Mouse (Mus musculus) testis, adult 2 months (tissue): ENCODE results near the gene Crabp2. TPM values are rescaled to one million over a fixed set of nuclear protein-coding genes. Genes with fewer than 3 reads are reported as not detected.

ENCODE experiments used
- H3K27ac ChIP-seq: fragments of 200-500 bp; 2 replicates; pipeline ENCODE4 v1.5.1; 2012; ENCODE audit warnings: low read depth, low read length; ENCODE audit not compliant: control insufficient read depth, insufficient read depth
- H3K27me3 ChIP-seq: fragments of 200-500 bp; 2 replicates; pipeline ENCODE4 v1.6.1; 2012; ENCODE audit warnings: mild to moderate bottlenecking, low read length, moderate library complexity; ENCODE audit not compliant: control insufficient read depth, insufficient read depth
- H3K36me3 ChIP-seq: fragments of 200-500 bp; 2 replicates; pipeline ENCODE4 v1.6.1; 2012; ENCODE audit warnings: mild to moderate bottlenecking, low read length; ENCODE audit not compliant: control insufficient read depth, insufficient read depth
- H3K4me1 ChIP-seq: fragments of 200-500 bp; 2 replicates; pipeline ENCODE4 v1.6.1; 2012; ENCODE audit warnings: low read length; ENCODE audit not compliant: control insufficient read depth, insufficient read depth
- H3K4me3 ChIP-seq: fragments of 200-500 bp; 2 replicates; pipeline ENCODE4 v1.5.1; 2012; ENCODE audit warnings: low read depth, mild to moderate bottlenecking, low read length, moderate library complexity, mixed read lengths; ENCODE audit not compliant: control insufficient read depth
- CTCF ChIP-seq: fragments of 200-500 bp; IDR thresholded peaks from 2 replicates; pipeline ENCODE4 v1.5.1; 2012; ENCODE audit warnings: low read depth, mild to moderate bottlenecking, inconsistent platforms, low read length, moderate library complexity; ENCODE audit not compliant: control insufficient read depth, insufficient read depth, insufficient replicate concordance
- POLR2A ChIP-seq: fragments of 200-500 bp; IDR thresholded peaks from 2 replicates; pipeline ENCODE4 v1.6.1; 2012; ENCODE audit warnings: low read depth, mild to moderate bottlenecking, inconsistent platforms, low read length, moderate library complexity; ENCODE audit not compliant: control insufficient read depth
- polyA plus RNA-seq: library from polyadenylated mRNA; depleted of rRNA; stranded (reverse); fragments of >200 nt; gene quantifications from 2 replicates; pipeline ENCODE4 v1.2.3, GENCODE M21; 2012

Gene Crabp2
- polyA plus RNA-seq, 1 experiment, result 0.26 TPM

GRCm38 (mm10) chr3:87959371-87959770 is 10.9 kb downstream of the Crabp2 start:
- H3K27ac ChIP-seq, result no peak overlapping the region
- TF ChIP-seq CTCF (no peak), POLR2A (no peak)
- no peaks in the 10 kb centered on the region for H3K36me3 ChIP-seq
- no peak overlapping the region for H3K4me3 ChIP-seq
- H3K27me3 ChIP-seq, result no peaks in the 10 kb centered on the region; the same call in 1 of the 2 replicates
- peaks cover 7% of the 10 kb centered on the region for H3K4me1 ChIP-seq

GRCm38 (mm10) chr3:87960191-87960585 is 11.7 kb downstream of the Crabp2 start:
- Histone ChIP-seq H3K4me3 (peak overlapping the region; percentile 64), H3K4me1 (peaks cover 7% of the 10 kb centered on the region), H3K27ac (no peak overlapping the region), H3K27me3 (no peaks in the 10 kb centered on the region; the same call in 1 of the 2 replicates), H3K36me3 (no peaks in the 10 kb centered on the region)
- TF ChIP-seq CTCF, result no peak
- TF ChIP-seq POLR2A, result no peak

DNA sequence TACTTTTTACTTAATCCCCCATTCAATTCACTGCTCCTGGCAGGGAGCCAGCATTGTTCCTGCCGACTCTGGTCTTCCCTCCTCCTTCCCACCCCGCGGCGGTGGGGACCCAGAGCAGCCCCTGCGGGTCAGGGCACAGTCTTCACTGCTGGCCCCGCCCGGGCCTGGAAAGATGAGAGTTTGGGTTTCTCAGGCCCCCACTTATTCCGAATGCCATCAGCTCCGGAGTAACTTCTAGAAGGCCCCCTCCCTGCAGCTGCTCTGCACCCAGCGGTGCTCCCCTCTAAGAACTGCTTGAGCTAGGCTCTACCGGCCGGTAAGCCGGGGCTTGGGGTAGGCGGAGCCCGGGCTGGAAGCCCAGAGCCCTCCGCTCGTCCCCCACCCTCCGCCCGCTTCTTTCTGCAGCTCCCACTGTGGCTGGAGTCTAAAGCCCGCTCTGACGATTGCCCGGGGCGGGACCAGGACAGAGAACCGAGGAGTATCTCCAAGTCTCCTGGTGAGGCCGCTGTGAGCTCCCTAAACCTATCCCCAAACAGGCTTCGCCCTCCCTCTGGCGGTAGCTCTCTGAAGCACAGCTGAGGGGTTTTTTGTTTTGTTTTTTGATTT is 12.2 kb downstream of the Crabp2 start:
- no peak overlapping the region for H3K27ac ChIP-seq
- peaks cover 7% of the 10 kb centered on the region for H3K4me1 ChIP-seq

DNA sequence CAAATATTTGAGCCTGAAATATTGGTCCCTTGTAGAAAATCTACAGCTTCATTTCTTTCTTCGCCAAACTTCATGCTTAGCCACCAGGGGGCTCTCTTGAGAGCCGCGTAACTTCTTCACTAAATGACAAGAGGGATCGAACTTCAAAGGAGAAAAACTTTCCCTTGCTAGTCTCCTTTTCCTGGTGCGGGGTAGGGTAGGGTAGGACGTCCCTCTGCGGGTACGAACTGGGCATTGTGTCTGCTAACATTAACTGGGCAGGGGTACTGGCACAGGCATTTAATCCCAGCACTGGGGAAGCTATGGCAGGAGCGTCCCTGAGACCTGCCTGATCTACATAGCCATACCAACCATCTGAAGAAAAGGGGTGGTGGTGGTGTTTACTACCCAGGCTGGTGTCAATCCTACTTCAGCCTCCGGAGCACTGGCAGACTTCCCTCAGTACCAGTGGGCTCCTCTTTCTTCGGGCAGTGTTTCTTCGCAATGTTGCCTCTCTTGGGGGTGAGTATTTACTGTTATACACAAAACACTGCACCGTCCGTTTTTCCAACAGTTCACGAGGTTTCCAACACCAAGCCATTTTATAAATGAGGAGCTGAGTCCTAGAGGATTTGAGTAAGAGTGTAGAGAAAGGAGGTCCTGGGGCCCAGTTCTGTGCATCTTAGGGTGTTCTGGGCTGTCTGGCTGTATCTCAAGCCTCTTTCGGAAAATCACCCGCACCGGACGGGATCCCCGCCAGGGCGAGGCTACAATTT is 21.9 kb downstream of the Crabp2 start:
- no peak overlapping the region for H3K27ac ChIP-seq
- peak overlapping the region; percentile 74 for H3K4me3 ChIP-seq
- H3K36me3 ChIP-seq, result no peaks in the 10 kb centered on the region
- TF ChIP-seq POLR2A, result no peak
- TF ChIP-seq CTCF, result no peak
- H3K27me3 ChIP-seq, result no peaks in the 10 kb centered on the region
- peaks cover 11% of the 10 kb centered on the region for H3K4me1 ChIP-seq

More for the DNA sequence above, 12.2 kb downstream of the Crabp2 start:
- Histone ChIP-seq H3K36me3 (no peaks in the 10 kb centered on the region), H3K27me3 (no peaks in the 10 kb centered on the region; the same call in 1 of the 2 replicates), H3K4me3 (peak overlapping the region; percentile 64)
- TF ChIP-seq CTCF, result peak; percentile 66; the same call in 1 of the 2 replicates
- TF ChIP-seq POLR2A, result no peak

GRCm38 (mm10) chr3:87970939-87971488 is 22.5 kb downstream of the Crabp2 start, which contains the start of gene Nes:
TSS of gene Nes (plus strand) at chr3:87971078.
- Histone ChIP-seq H3K4me3 (peak within 1 kb of the TSS; percentile 74), H3K4me1 (peaks cover 11% of the 10 kb centered on the region), H3K27ac (no peak within 1 kb of the TSS), H3K27me3 (no peaks in the 10 kb centered on the region), H3K36me3 (no peaks in the 10 kb centered on the region)
- no peak for TF ChIP-seq POLR2A
- no peak for TF ChIP-seq CTCF

DNA sequence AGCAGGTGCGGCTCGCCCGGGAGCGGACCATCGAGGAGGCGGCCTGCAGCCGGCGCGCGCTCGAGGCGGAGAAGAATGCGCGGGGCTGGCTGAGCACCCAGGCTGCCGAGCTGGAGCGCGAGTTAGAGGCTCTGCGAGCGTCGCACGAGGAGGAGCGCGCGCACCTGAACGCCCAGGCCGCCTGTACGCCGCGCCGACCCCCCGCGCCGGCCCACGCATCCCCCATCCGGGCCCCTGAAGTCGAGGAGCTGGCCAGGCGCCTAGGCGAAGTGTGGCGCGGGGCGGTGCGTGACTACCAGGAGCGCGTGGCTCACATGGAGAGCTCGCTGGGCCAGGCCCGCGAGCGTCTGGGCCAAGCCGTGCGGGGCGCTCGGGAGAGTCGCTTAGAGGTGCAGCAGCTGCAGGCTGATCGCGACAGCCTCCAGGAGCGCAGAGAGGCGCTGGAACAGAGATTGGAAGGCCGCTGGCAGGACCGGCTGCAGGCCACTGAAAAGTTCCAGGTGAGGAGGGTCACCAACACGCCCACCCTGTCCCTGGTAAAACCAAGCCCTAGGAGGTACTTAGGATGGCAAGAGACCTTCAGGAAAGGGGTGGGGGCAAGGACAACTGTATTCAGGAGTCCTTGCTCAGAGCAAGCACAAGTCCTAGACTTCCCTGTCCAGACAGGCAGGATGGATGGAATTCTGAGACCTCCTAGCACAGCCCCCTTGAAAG is 23.2 kb downstream of the Crabp2 start:
- H3K4me3 ChIP-seq, result peak overlapping the region; percentile 74
- H3K27me3 ChIP-seq, result no peaks in the 10 kb centered on the region
- no peaks in the 10 kb centered on the region for H3K36me3 ChIP-seq
- H3K4me1 ChIP-seq, result peaks cover 11% of the 10 kb centered on the region
- H3K27ac ChIP-seq, result no peak overlapping the region
- TF ChIP-seq CTCF (no peak), POLR2A (no peak)
